Mouse (Mus musculus): ENCODE measurements around the gene Prlr. TPM values are rescaled to one million over a fixed set of nuclear protein-coding genes. Genes with fewer than 3 reads are reported as not detected.
A peak's percentile ranks its signal among the peaks of the same experiment; 100 is the strongest.

Prlr gene
- 1.3 and 1.5 TPM in 2 replicates for polyA plus RNA-seq (2015; fragmentation: Nextera tagmentation; extraction: Ambion mirVana)

DNA sequence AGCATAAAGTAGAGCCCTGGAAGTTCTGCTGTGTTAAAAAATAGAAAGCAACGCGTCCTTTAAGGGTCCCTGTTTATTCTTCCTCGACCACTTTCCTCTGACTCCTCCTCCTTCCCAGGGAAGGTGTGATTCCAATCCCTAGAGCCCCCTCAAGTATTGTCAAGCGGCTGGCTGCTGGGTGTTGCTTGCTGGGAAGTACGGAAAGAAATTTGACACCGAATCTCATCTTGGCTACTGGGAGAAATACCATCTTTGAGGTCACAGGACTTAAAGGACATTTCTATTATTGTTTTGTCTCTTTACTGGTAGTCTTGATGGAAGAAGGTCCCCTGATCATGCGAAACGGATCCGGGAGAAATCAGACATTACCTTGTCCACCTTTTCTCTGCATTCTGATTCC lies at the start of gene Prlr:
Gene Prlr, plus strand, starts transcription at position 156 of the 400 bp plus-strand sequence.
- peaks cover 4% of the 10 kb centered on the region; the same call in 1 of the 2 replicates for H3K27me3 ChIP-seq
- no peaks in the 10 kb centered on the region for H3K9me3 ChIP-seq (replicated peaks)
- H3K9ac ChIP-seq, result 0 out of 2 replicates have a peak within 1 kb of the TSS, but pooled peaks have one; percentile 9
- H3K36me3 ChIP-seq, result no peaks in the 10 kb centered on the region
- H3K4me3 ChIP-seq (replicated peaks), result peak within 1 kb of the TSS; percentile 40
- no peak within 1 kb of the TSS for H3K27ac ChIP-seq (replicated peaks)
- WGBS, result 2% methylated on average over 9 of the region's 9 CpGs
- H3K4me1 ChIP-seq, result peaks cover 15% of the 10 kb centered on the region
- H3K4me2 ChIP-seq (replicated peaks), result peak within 1 kb of the TSS; percentile 63
- no peak for ATAC-seq (ENCODE audit: insufficient number of reproducible peaks, low FRiP score, low TSS enrichment, low read depth)

DNA sequence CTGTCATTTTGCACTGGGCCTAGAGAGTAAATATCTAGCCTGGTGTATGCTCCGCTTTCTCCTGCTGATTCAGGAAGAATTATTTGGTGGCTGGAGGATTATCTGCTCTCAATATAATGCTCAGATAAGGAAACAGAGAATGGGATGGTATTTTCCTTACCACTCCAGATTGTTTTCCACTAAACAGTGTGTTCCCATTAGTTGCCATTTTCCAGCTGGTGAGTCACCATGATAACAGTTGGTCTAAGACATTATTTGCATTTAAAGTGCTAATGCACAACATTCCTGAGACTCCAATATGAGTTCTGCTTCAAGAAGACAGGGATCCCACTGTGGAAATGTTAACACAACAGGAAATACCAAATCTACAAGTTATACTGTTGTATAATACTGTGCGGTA lies 43.3 kb upstream of the Prlr start:
- H3K9ac ChIP-seq, result no peak overlapping the region
- H3K9me3 ChIP-seq (replicated peaks), result no peaks in the 10 kb centered on the region
- H3K27me3 ChIP-seq, result no peaks in the 10 kb centered on the region
- ATAC-seq (ENCODE audit: insufficient number of reproducible peaks, low FRiP score, low TSS enrichment, low read depth), result no peak
- H3K36me3 ChIP-seq, result no peaks in the 10 kb centered on the region
- no peak overlapping the region for H3K4me3 ChIP-seq (replicated peaks)
- no peaks in the 10 kb centered on the region for H3K4me1 ChIP-seq
- no peak overlapping the region for H3K4me2 ChIP-seq (replicated peaks)
- no peak overlapping the region for H3K27ac ChIP-seq (replicated peaks)
- 90% methylated on average over 2 of the region's 2 CpGs for WGBS

DNA sequence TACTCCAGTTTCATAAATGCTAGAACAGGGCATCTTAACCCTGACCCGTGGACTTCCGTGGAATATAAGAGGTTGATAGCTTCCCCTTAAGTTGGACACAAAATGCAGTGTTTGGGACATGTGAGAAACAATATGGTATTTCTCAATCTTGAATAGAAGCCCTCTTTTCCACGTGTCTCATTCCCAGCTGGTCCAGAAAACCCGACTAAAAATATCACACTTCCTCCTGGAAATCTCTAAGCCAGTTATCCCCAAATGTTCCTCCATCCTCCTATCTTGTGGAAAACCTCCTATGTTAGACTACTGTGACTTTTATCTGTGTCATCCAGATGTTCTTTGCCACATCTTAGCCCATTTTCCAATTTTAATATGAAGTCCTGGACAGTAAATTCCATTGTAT lies 42.1 kb upstream of the Prlr start:
- no peak overlapping the region for H3K4me2 ChIP-seq (replicated peaks)
- 73% methylated on average over 4 of the region's 4 CpGs for WGBS
- H3K27ac ChIP-seq (replicated peaks), result no peak overlapping the region
- no peak overlapping the region for H3K4me3 ChIP-seq (replicated peaks)
- no peaks in the 10 kb centered on the region for H3K9me3 ChIP-seq (replicated peaks)
- H3K9ac ChIP-seq, result no peak overlapping the region
- no peak for ATAC-seq (ENCODE audit: insufficient number of reproducible peaks, low FRiP score, low TSS enrichment, low read depth)
- H3K27me3 ChIP-seq, result no peaks in the 10 kb centered on the region
- no peaks in the 10 kb centered on the region for H3K36me3 ChIP-seq
- H3K4me1 ChIP-seq, result no peaks in the 10 kb centered on the region

DNA sequence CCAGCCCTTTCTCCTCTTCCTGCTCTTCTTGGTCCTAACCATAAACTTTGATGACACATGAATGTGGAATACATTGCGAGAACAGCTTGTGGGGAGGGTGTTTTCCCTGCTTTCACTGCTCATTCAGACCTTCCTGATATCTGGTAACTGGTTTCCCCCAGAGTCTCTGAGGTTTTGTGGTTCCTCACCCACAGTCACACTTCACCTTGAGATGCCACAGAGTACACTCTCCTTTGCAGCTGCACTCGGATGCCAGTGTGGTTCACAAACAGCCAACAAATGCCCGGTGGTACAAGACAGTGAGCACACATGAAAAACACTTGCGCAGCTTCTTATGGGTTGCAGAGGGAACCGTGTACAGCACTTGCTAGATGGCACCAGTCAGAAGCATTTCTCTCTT lies 32.5 kb upstream of the Prlr start:
- Histone ChIP-seq H3K4me1 (no peaks in the 10 kb centered on the region), H3K9me3 (replicated peaks) (no peaks in the 10 kb centered on the region), H3K36me3 (no peaks in the 10 kb centered on the region), H3K27ac (replicated peaks) (no peak overlapping the region), H3K9ac (no peak overlapping the region), H3K4me2 (replicated peaks) (no peak overlapping the region), H3K27me3 (no peaks in the 10 kb centered on the region), H3K4me3 (replicated peaks) (no peak overlapping the region)
- no peak for ATAC-seq (ENCODE audit: insufficient number of reproducible peaks, low FRiP score, low TSS enrichment, low read depth)
- 89% methylated on average over 5 of the region's 5 CpGs for WGBS

DNA sequence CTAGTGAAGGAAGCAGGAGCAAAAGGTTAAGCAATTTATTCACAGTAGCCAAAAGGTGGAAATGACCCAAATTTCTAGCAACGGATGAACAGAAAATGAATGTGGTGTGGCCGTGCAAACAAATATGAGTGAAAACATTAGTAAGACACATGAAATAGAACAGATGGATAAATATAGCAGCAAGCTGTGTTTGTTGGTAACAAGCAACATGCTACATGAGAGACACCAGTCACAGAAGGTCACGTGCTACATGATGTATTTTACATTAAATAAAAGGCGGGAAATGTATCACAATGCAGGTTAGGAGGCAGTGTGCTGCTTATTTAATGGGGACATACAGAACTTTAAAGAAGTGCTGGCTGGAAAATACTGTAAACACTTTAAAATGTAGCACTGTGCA lies 28.8 kb upstream of the Prlr start:
- H3K4me3 ChIP-seq (replicated peaks), result no peak overlapping the region
- 87% methylated on average over 4 of the region's 4 CpGs for WGBS
- no peaks in the 10 kb centered on the region for H3K36me3 ChIP-seq
- H3K27me3 ChIP-seq, result no peaks in the 10 kb centered on the region
- no peak overlapping the region for H3K27ac ChIP-seq (replicated peaks)
- no peak overlapping the region for H3K4me2 ChIP-seq (replicated peaks)
- H3K9ac ChIP-seq, result no peak overlapping the region
- H3K4me1 ChIP-seq, result no peaks in the 10 kb centered on the region
- no peak for ATAC-seq (ENCODE audit: insufficient number of reproducible peaks, low FRiP score, low TSS enrichment, low read depth)
- no peaks in the 10 kb centered on the region for H3K9me3 ChIP-seq (replicated peaks)

DNA sequence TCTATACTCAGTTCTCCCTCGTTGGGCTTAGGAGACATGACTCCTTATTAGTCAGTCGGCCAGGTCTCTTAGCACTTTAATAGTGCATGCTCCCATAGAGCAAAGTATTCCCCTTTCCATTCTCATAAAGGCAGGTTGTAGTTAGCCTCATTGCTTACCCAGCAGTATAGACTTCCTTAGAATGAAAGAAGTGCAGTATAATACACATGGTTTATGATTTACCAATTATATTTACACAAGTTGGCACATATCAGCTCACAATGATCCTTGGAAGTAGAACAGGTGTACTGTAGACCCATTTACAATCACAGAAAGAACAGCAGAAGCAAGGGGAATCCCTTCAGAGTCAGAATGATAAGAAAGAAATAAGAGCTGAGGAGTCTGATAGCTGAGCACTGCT lies 16.4 kb upstream of the Prlr start:
- H3K9ac ChIP-seq, result no peak overlapping the region
- WGBS, result 89% methylated on average over 2 of the region's 2 CpGs
- H3K27me3 ChIP-seq, result no peaks in the 10 kb centered on the region
- no peak overlapping the region for H3K4me3 ChIP-seq (replicated peaks)
- ATAC-seq (ENCODE audit: insufficient number of reproducible peaks, low FRiP score, low TSS enrichment, low read depth), result no peak
- H3K9me3 ChIP-seq (replicated peaks), result no peaks in the 10 kb centered on the region
- no peaks in the 10 kb centered on the region for H3K4me1 ChIP-seq
- H3K4me2 ChIP-seq (replicated peaks), result no peak overlapping the region
- no peak overlapping the region for H3K27ac ChIP-seq (replicated peaks)
- H3K36me3 ChIP-seq, result no peaks in the 10 kb centered on the region

DNA sequence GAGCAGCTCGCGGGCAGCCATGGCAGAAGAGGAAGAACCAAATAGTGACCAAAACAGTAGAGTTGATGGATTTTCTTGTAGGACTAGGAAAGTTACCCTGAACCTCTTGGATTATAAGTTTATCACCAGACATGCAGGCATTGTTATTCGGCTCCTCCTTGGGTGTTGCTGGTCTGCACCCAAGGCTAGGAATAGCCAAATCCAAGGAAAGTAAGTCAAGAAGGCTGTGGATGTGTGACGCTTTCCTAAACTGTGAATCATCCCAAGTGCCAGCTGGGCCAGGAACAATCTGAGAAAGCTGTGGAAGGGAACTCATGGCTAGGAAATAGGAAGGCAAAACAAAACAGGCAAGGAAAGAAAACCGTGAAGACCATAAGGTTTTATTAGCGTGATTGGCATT lies 2.0 kb upstream of the Prlr start:
- no peak overlapping the region for H3K9ac ChIP-seq
- no peak overlapping the region for H3K27ac ChIP-seq (replicated peaks)
- peaks cover 4% of the 10 kb centered on the region; the same call in 1 of the 2 replicates for H3K27me3 ChIP-seq

DNA sequence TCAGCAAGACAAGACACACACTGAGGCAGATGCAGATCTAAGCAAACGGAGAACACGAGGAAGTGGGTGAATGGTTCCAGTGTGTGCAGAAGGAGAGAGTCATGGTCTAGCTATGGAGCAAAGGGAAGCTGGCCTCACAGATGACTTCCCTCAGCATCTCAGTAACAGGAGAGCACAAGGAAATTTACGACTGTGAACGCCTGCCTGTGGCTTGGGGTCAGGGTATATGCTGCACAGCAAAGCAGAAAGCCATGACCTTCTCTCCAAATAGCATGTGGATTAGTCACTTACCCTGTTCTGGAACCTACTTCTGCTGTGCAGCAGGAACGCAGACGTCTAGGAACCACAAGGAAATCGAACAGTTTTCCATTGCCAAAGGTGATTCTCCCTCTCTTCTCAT lies 1.4 kb upstream of the Prlr start:
- Histone ChIP-seq H3K4me2 (replicated peaks) (no peak overlapping the region), H3K9me3 (replicated peaks) (no peaks in the 10 kb centered on the region), H3K4me1 (peaks cover 15% of the 10 kb centered on the region), H3K4me3 (replicated peaks) (no peak overlapping the region), H3K27ac (replicated peaks) (no peak overlapping the region), H3K9ac (no peak overlapping the region), H3K36me3 (no peaks in the 10 kb centered on the region), H3K27me3 (peaks cover 4% of the 10 kb centered on the region; the same call in 1 of the 2 replicates)
- WGBS, result 75% methylated on average over 7 of the region's 7 CpGs
- no peak for ATAC-seq (ENCODE audit: insufficient number of reproducible peaks, low FRiP score, low TSS enrichment, low read depth)

More for the DNA sequence above, 2.0 kb upstream of the Prlr start:
- H3K9me3 ChIP-seq (replicated peaks), result no peaks in the 10 kb centered on the region
- H3K36me3 ChIP-seq, result no peaks in the 10 kb centered on the region
- no peak for ATAC-seq (ENCODE audit: insufficient number of reproducible peaks, low FRiP score, low TSS enrichment, low read depth)
- peaks cover 15% of the 10 kb centered on the region for H3K4me1 ChIP-seq
- WGBS, result 86% methylated on average over 6 of the region's 6 CpGs
- no peak overlapping the region for H3K4me2 ChIP-seq (replicated peaks)
- H3K4me3 ChIP-seq (replicated peaks), result no peak overlapping the region

DNA sequence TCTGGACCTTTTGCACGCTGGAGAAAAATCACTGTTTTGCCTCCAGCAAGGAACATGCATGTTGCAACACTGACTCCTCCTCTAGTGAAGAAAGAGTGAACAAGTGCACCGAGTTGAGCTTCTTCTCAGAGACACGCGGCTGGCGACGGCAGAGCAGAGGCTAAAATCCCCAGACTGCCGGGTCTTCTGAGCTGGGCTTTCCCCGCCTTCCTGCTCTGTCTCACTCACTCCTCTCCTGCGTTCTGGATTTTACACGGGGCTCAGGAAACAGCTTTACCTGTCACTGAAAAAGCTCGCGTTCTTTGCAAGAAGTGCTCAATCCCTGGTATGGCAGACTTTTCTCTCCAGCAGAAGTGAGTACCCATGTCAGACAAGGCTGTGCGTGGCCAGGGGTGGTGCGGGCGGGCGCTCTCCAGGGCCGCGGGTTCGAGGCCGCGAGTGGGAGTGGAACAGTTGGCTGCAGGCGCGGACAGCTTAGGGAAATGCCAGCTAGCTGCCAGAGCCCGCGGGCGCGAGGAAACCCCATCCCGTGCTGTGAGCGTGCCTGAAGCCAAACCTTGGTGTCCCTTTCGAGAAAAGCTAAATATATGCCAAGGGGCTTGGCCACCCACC lies 587 bp downstream of the Prlr start:
- H3K9ac ChIP-seq, result 0 out of 2 replicates have a peak overlapping the region, but pooled peaks have one; percentile 9
- under 1% methylated on average over 30 of the region's 30 CpGs for WGBS
- H3K4me1 ChIP-seq, result peaks cover 15% of the 10 kb centered on the region
- H3K9me3 ChIP-seq (replicated peaks), result no peaks in the 10 kb centered on the region
- no peaks in the 10 kb centered on the region for H3K36me3 ChIP-seq
- peaks cover 4% of the 10 kb centered on the region; the same call in 1 of the 2 replicates for H3K27me3 ChIP-seq
- peak overlapping the region; percentile 40 for H3K4me3 ChIP-seq (replicated peaks)
- no peak; the same call in 1 of the 2 replicates for ATAC-seq (ENCODE audit: insufficient number of reproducible peaks, low FRiP score, low TSS enrichment, low read depth)
- H3K4me2 ChIP-seq (replicated peaks), result peak overlapping the region; percentile 63
- no peak overlapping the region for H3K27ac ChIP-seq (replicated peaks)

DNA sequence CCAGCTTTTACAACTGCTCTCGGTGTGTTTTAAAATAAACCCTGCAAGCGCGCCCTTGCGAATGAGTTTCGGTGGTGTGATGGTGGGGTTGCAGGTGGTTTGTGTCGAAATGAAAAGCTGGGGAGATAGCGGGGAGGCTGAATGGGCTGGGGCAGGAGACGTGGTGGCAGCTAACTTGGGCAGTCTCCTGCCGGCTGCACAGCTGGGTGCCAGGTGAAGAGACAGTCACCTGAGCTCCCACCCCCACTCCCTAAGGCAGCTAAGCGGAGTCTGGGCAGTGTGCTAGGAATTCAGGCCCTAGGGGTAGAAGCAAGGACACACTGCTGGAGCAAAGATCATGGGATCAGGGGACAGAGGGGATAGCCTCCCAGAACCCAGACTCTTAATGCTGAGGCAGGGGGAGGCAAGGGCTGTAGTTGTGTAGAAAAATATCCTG lies 1.1 kb downstream of the Prlr start:
- Histone ChIP-seq H3K9me3 (replicated peaks) (no peaks in the 10 kb centered on the region), H3K4me3 (replicated peaks) (peak overlapping the region; percentile 40), H3K4me1 (peaks cover 15% of the 10 kb centered on the region), H3K4me2 (replicated peaks) (peak overlapping the region; percentile 63), H3K27me3 (peaks cover 4% of the 10 kb centered on the region; the same call in 1 of the 2 replicates), H3K27ac (replicated peaks) (no peak overlapping the region), H3K36me3 (no peaks in the 10 kb centered on the region), H3K9ac (no peak overlapping the region)
- no peak for ATAC-seq (ENCODE audit: insufficient number of reproducible peaks, low FRiP score, low TSS enrichment, low read depth)
- WGBS, result 5% methylated on average over 10 of the region's 10 CpGs

DNA sequence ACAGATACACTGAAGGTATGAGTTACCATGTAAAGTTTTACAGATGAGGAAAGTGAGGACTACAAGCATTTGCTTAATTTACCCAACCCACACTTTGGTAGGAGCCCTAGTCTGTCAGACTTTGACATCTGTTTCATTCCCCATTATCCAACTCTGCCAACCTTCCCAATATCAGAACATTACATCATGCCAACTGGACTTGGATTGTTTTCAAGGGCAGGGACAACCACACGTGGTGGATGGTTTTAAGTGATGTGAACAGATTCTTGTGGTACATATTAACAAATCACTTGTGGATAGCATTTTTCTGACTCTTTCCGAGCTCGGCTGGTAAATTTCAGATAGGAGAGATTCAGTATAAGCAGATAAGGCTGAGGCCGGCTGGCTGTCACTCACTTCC lies 3.7 kb downstream of the Prlr start:
- no peak for ATAC-seq (ENCODE audit: insufficient number of reproducible peaks, low FRiP score, low TSS enrichment, low read depth)
- Histone ChIP-seq H3K4me1 (peaks cover 15% of the 10 kb centered on the region), H3K36me3 (no peaks in the 10 kb centered on the region), H3K27ac (replicated peaks) (no peak overlapping the region), H3K27me3 (peaks cover 4% of the 10 kb centered on the region; the same call in 1 of the 2 replicates), H3K4me2 (replicated peaks) (no peak overlapping the region), H3K4me3 (replicated peaks) (no peak overlapping the region), H3K9me3 (replicated peaks) (no peaks in the 10 kb centered on the region), H3K9ac (no peak overlapping the region)
- WGBS, result 74% methylated on average over 4 of the region's 4 CpGs

DNA sequence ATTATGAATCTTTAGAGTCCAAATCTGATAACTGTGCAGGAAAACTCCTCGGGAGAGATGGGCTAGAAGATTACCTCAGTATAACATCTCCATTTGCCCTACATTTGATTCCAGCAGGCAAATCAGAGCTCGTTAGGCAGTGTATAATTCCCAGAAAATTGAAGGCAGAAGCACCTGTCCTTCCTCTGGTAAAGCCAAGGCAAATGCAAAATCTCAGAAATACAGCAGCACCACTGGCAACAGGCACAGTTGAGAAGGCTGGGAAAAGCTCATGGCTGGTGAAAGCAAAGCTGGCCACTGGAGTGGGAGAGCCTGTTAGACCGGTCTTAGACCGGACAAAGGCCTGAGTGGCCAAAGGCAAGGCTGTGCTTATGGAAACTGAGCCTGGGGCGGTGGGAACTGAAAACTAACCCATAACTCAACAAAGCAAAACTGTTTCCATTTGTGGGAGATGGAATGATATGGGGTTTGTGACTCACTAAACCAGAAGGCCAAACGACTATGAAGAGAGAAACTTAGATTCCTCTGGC lies 15.1 kb downstream of the Prlr start:
- ATAC-seq (ENCODE audit: insufficient number of reproducible peaks, low FRiP score, low TSS enrichment, low read depth), result no peak
- H3K27me3 ChIP-seq, result no peaks in the 10 kb centered on the region
- no peak overlapping the region for H3K9ac ChIP-seq
- H3K36me3 ChIP-seq, result no peaks in the 10 kb centered on the region
- H3K4me3 ChIP-seq (replicated peaks), result no peak overlapping the region
- 65% methylated on average over 6 of the region's 6 CpGs for WGBS
- H3K9me3 ChIP-seq (replicated peaks), result no peaks in the 10 kb centered on the region
- H3K27ac ChIP-seq (replicated peaks), result no peak overlapping the region
- H3K4me2 ChIP-seq (replicated peaks), result no peak overlapping the region
- no peaks in the 10 kb centered on the region for H3K4me1 ChIP-seq
